Mouse (Mus musculus): ENCODE results near the gene Atp5h. TPM values are rescaled to one million over a fixed set of nuclear protein-coding genes. Genes with fewer than 3 reads are reported as not detected.
"Not testable (repeated sequence)": the region's sequence is repeated elsewhere in the genome, so short reads cannot be mapped to it uniquely, and the experiment has no call there.

Atp5h gene
- polyA plus RNA-seq, 1 experiment, result 166 TPM

GRCm38 (mm10) chr11:115398085-115398484, 21.7 kb downstream of the Atp5h start:
- no peak overlapping the region for H3K27ac ChIP-seq (ENCODE audit: control insufficient read depth, insufficient read depth, low read depth, low read length)
- H3K4me1 ChIP-seq (ENCODE audit: control insufficient read depth, insufficient read depth, low read length), result peaks cover 15% of the 10 kb centered on the region
- H3K27me3 ChIP-seq (ENCODE audit: control insufficient read depth, insufficient read depth, low read length), result no peaks in the 10 kb centered on the region

GRCm38 (mm10) chr11:115393721-115394325, 25.9 kb downstream of the Atp5h start:
- peak overlapping the region; percentile 61 for H3K4me3 ChIP-seq (ENCODE audit: control insufficient read depth, low read depth, low read length)
- no peaks in the 10 kb centered on the region for H3K36me3 ChIP-seq (ENCODE audit: control insufficient read depth, insufficient read depth, low read length)
- H3K27ac ChIP-seq (ENCODE audit: control insufficient read depth, insufficient read depth, low read depth, low read length), result no peak overlapping the region
- TF ChIP-seq POLR2A (IDR thresholded peaks at IDR 0.05; ENCODE audit: control insufficient read depth, low read depth, low read length) (no peak; the same call in 1 of the 2 replicates), CTCF (IDR thresholded peaks at IDR 0.05; ENCODE audit: control insufficient read depth, insufficient read depth, insufficient replicate concordance, low read depth, low read length) (no peak)
- peaks cover 9% of the 10 kb centered on the region for H3K4me1 ChIP-seq (ENCODE audit: control insufficient read depth, insufficient read depth, low read length)
- no peaks in the 10 kb centered on the region for H3K27me3 ChIP-seq (ENCODE audit: control insufficient read depth, insufficient read depth, low read length)

More at GRCm38 (mm10) chr11:115398085-115398484, 21.7 kb downstream of the Atp5h start:
- no peak overlapping the region for H3K4me3 ChIP-seq (ENCODE audit: control insufficient read depth, low read depth, low read length)
- H3K36me3 ChIP-seq (ENCODE audit: control insufficient read depth, insufficient read depth, low read length), result no peaks in the 10 kb centered on the region
- TF ChIP-seq CTCF (IDR thresholded peaks at IDR 0.05; ENCODE audit: control insufficient read depth, insufficient read depth, insufficient replicate concordance, low read depth, low read length), result no peak
- no peak for TF ChIP-seq POLR2A (IDR thresholded peaks at IDR 0.05; ENCODE audit: control insufficient read depth, low read depth, low read length)

GRCm38 (mm10) chr11:115391358-115391757, 28.4 kb downstream of the Atp5h start:
- Histone ChIP-seq H3K4me3 (ENCODE audit: control insufficient read depth, low read depth, low read length) (no peak overlapping the region), H3K36me3 (ENCODE audit: control insufficient read depth, insufficient read depth, low read length) (no peaks in the 10 kb centered on the region), H3K27me3 (ENCODE audit: control insufficient read depth, insufficient read depth, low read length) (no peaks in the 10 kb centered on the region), H3K4me1 (ENCODE audit: control insufficient read depth, insufficient read depth, low read length) (peaks cover 9% of the 10 kb centered on the region), H3K27ac (ENCODE audit: control insufficient read depth, insufficient read depth, low read depth, low read length) (no peak overlapping the region)
- TF ChIP-seq POLR2A (IDR thresholded peaks at IDR 0.05; ENCODE audit: control insufficient read depth, low read depth, low read length) (no peak), CTCF (IDR thresholded peaks at IDR 0.05; ENCODE audit: control insufficient read depth, insufficient read depth, insufficient replicate concordance, low read depth, low read length) (no peak)

- H3K36me3 ChIP-seq (ENCODE audit: control insufficient read depth, insufficient read depth, low read length); H3K4me1 ChIP-seq (ENCODE audit: control insufficient read depth, insufficient read depth, low read length); H3K27ac ChIP-seq (ENCODE audit: control insufficient read depth, insufficient read depth, low read depth, low read length); H3K4me3 ChIP-seq (ENCODE audit: control insufficient read depth, low read depth, low read length); H3K27me3 ChIP-seq (ENCODE audit: control insufficient read depth, insufficient read depth, low read length): not testable (repeated sequence)
Measured at GRCm38 (mm10) chr11:115386859-115387258, 32.9 kb downstream of the Atp5h start.

- TF ChIP-seq POLR2A (IDR thresholded peaks at IDR 0.05; ENCODE audit: control insufficient read depth, low read depth, low read length) (no peak), CTCF (IDR thresholded peaks at IDR 0.05; ENCODE audit: control insufficient read depth, insufficient read depth, insufficient replicate concordance, low read depth, low read length) (no peak)
- no peak overlapping the region for H3K27ac ChIP-seq (ENCODE audit: control insufficient read depth, insufficient read depth, low read depth, low read length)
Measured at GRCm38 (mm10) chr11:115384587-115384986, 35.2 kb downstream of the Atp5h start.

GRCm38 (mm10) chr11:115383701-115384474, 35.9 kb downstream of the Atp5h start:
- Histone ChIP-seq H3K27me3 (ENCODE audit: control insufficient read depth, insufficient read depth, low read length) (no peaks in the 10 kb centered on the region), H3K36me3 (ENCODE audit: control insufficient read depth, insufficient read depth, low read length) (no peaks in the 10 kb centered on the region), H3K4me3 (ENCODE audit: control insufficient read depth, low read depth, low read length) (no peak overlapping the region), H3K4me1 (ENCODE audit: control insufficient read depth, insufficient read depth, low read length) (peaks cover 7% of the 10 kb centered on the region; the same call in 1 of the 2 replicates), H3K27ac (ENCODE audit: control insufficient read depth, insufficient read depth, low read depth, low read length) (no peak overlapping the region)
- TF ChIP-seq POLR2A (IDR thresholded peaks at IDR 0.05; ENCODE audit: control insufficient read depth, low read depth, low read length) (no peak), CTCF (IDR thresholded peaks at IDR 0.05; ENCODE audit: control insufficient read depth, insufficient read depth, insufficient replicate concordance, low read depth, low read length) (no peak)

More at GRCm38 (mm10) chr11:115384587-115384986, 35.2 kb downstream of the Atp5h start:
- Histone ChIP-seq H3K4me1 (ENCODE audit: control insufficient read depth, insufficient read depth, low read length) (peaks cover 7% of the 10 kb centered on the region; the same call in 1 of the 2 replicates), H3K36me3 (ENCODE audit: control insufficient read depth, insufficient read depth, low read length) (no peaks in the 10 kb centered on the region), H3K4me3 (ENCODE audit: control insufficient read depth, low read depth, low read length) (no peak overlapping the region), H3K27me3 (ENCODE audit: control insufficient read depth, insufficient read depth, low read length) (no peaks in the 10 kb centered on the region)

- Histone ChIP-seq H3K36me3 (ENCODE audit: control insufficient read depth, insufficient read depth, low read length) (no peaks in the 10 kb centered on the region), H3K27me3 (ENCODE audit: control insufficient read depth, insufficient read depth, low read length) (no peaks in the 10 kb centered on the region), H3K27ac (ENCODE audit: control insufficient read depth, insufficient read depth, low read depth, low read length) (no peak overlapping the region), H3K4me3 (ENCODE audit: control insufficient read depth, low read depth, low read length) (no peak overlapping the region), H3K4me1 (ENCODE audit: control insufficient read depth, insufficient read depth, low read length) (peaks cover 7% of the 10 kb centered on the region; the same call in 1 of the 2 replicates)
- no peak for TF ChIP-seq CTCF (IDR thresholded peaks at IDR 0.05; ENCODE audit: control insufficient read depth, insufficient read depth, insufficient replicate concordance, low read depth, low read length)
- no peak for TF ChIP-seq POLR2A (IDR thresholded peaks at IDR 0.05; ENCODE audit: control insufficient read depth, low read depth, low read length)
Measured at GRCm38 (mm10) chr11:115382891-115383290, 36.9 kb downstream of the Atp5h start.
